9 mouse cellular contexts compared by ENCODE assay signal in genomic region chr7:19809369-19809768, GRCm38 (mm10). TPM values are rescaled to one million over a fixed set of nuclear protein-coding genes. Genes with fewer than 3 reads are reported as not detected.
A peak's percentile ranks its signal among the peaks of the same experiment; 100 is the strongest.
DNase-seq lines count a peak whose midpoint lies in the region; ATAC-seq and TF ChIP-seq lines count a peak whose summit lies in the region.
"Had no signal": no experiment of that assay in that cellular context is flagged by ENCODE, and none has a peak within 500 bp of the region (broad histone marks: within the 10 kb centered on the region; RNA-seq: fewer than 3 reads in every experiment).

No protein-coding gene starts in this region.

- no peak for TF ChIP-seq POLR2A in cortical plate, adult 2 months (IDR thresholded peaks at IDR 0.05; ENCODE audit: extremely low read depth, insufficient read depth, low read length)

- H3K27me3 ChIP-seq in hindbrain, embryonic 10.5 days (ENCODE audit: insufficient read depth, poor library complexity, severe bottlenecking) = peaks cover 64% of the 10 kb centered on the region
- H3K27me3 ChIP-seq in liver, embryonic 12.5 days (replicated peaks) = peaks cover 38% of the 10 kb centered on the region
- H3K27me3 ChIP-seq: Patski had no signal

- H3K4me2 ChIP-seq in liver, embryonic 12.5 days = peak overlapping the region; percentile 57

- H3K9me3 ChIP-seq in hindbrain, embryonic 10.5 days = peaks cover 5% of the 10 kb centered on the region; the same call in 1 of the 2 replicates
- no peaks in the 10 kb centered on the region for H3K9me3 ChIP-seq in liver, embryonic 12.5 days (replicated peaks)

- 2% methylated on average over 27 of the region's 27 CpGs for WGBS in hindbrain, embryonic 10.5 days
- 16% methylated on average over 27 of the region's 27 CpGs for WGBS in liver, embryonic 12.5 days (ENCODE audit: insufficient replicate concordance)

- no peak for TF ChIP-seq CTCF in left cerebral cortex, adult 2 months (IDR thresholded peaks at IDR 0.05)
- no peak for TF ChIP-seq CTCF in cortical plate, adult 2 months (IDR thresholded peaks at IDR 0.05; ENCODE audit: extremely low read depth, insufficient read depth, low read length)

- 0 out of 2 replicates have a peak, but pooled peaks have one; percentile 12 for ATAC-seq in liver, embryonic 12.5 days
- ATAC-seq: Patski had no signal

- H3K36me3 ChIP-seq in hindbrain, embryonic 10.5 days = no peaks in the 10 kb centered on the region
- no peaks in the 10 kb centered on the region for H3K36me3 ChIP-seq in liver, embryonic 12.5 days

- peaks cover 2% of the 10 kb centered on the region; the same call in 1 of the 2 replicates for H3K4me1 ChIP-seq in cortical plate, adult 2 months (ENCODE audit: control insufficient read depth, insufficient read depth, low read length)
- H3K4me1 ChIP-seq in hindbrain, embryonic 10.5 days (replicated peaks) = peaks cover 18% of the 10 kb centered on the region
- H3K4me1 ChIP-seq in liver, embryonic 12.5 days = peaks cover 34% of the 10 kb centered on the region

- intact Hi-C loops in left cerebral cortex, adult 2 months (cut with DNase I) = no loop called here

- no peak overlapping the region for H3K27ac ChIP-seq in left cerebral cortex, adult 2 months
- H3K27ac ChIP-seq in cortical plate, adult 2 months (ENCODE audit: insufficient read depth, low read length) = no peak overlapping the region
- no peak overlapping the region; the same call in 1 of the 2 replicates for H3K27ac ChIP-seq in hindbrain, embryonic 10.5 days
- no peak overlapping the region for H3K27ac ChIP-seq in liver, embryonic 12.5 days

- H3K9ac ChIP-seq in liver, embryonic 12.5 days = no peak overlapping the region

- H3K4me3 ChIP-seq in left cerebral cortex, adult 2 months = peak overlapping the region; percentile 24; the same call in 1 of the 2 replicates
- H3K4me3 ChIP-seq in cortical plate, adult 2 months (ENCODE audit: insufficient read depth, low read length) = peak overlapping the region; percentile 32
- H3K4me3 ChIP-seq in hindbrain, embryonic 10.5 days = peak overlapping the region; percentile 42
- H3K4me3 ChIP-seq in liver, embryonic 12.5 days = no peak overlapping the region

- peak in 1 of 2 experiments; percentile 24 for DNase-seq in left cerebral cortex, adult 2 months (ENCODE audit: extremely low spot score in 1 of 2, low spot score in 2 of 2)
- no peak for DNase-seq in left cerebral cortex, adult 9 months (ENCODE audit: low spot score in 2 of 2)
- DNase-seq in hindbrain, embryonic 10.5 days (ENCODE audit: low spot score) = peak; percentile 31
- no peak for DNase-seq in T-cell, adult 2 months (ENCODE audit: low spot score)
- DNase-seq in urinary bladder, postnatal 25 days (ENCODE audit: low spot score) = no peak
- no peak for DNase-seq in cerebellum, adult 18-20 months

RNA-seq across cellular contexts. Expression of gene Cblc, which starts 12.8 kb away (rescaled TPM):
- total RNA-seq in left cerebral cortex, adult 2 months (2021) = not detected
- not detected in 2 replicates for polyA plus RNA-seq in cortical plate, adult 2 months (2012; rRNA removed)
- 1.2 and 1.8 TPM in 2 replicates for polyA plus RNA-seq in hindbrain, embryonic 10.5 days (2016; fragmentation: Nextera tagmentation; extraction: Ambion mirVana)
- 0.95 and 1.0 TPM in 2 replicates for polyA plus RNA-seq in liver, embryonic 12.5 days (2016; fragmentation: Nextera tagmentation; extraction: Ambion mirVana)

RNA-seq across cellular contexts. Expression of gene Bcl3, which starts 13.2 kb away (rescaled TPM):
- total RNA-seq in left cerebral cortex, adult 2 months (2021) = under 1 TPM; 0.56 to 0.77 TPM
- polyA plus RNA-seq in cortical plate, adult 2 months (2012; rRNA removed) = 0.42 and 0.53 TPM in 2 replicates
- polyA plus RNA-seq in hindbrain, embryonic 10.5 days (2016; fragmentation: Nextera tagmentation; extraction: Ambion mirVana) = 0.60 and 0.78 TPM in 2 replicates
- polyA plus RNA-seq in liver, embryonic 12.5 days (2016; fragmentation: Nextera tagmentation; extraction: Ambion mirVana) = 3.7 and 5.4 TPM in 2 replicates

RNA-seq across cellular contexts. Expression of gene Bcam, which starts 38.6 kb away (rescaled TPM):
- 10 to 100 TPM; 12.2 to 15.1 TPM for total RNA-seq in left cerebral cortex, adult 2 months (2021)
- polyA plus RNA-seq in cortical plate, adult 2 months (2012; rRNA removed) = 23.0 and 24.4 TPM in 2 replicates
- 46.8 and 57.3 TPM in 2 replicates for polyA plus RNA-seq in hindbrain, embryonic 10.5 days (2016; fragmentation: Nextera tagmentation; extraction: Ambion mirVana)
- 11.1 and 11.3 TPM in 2 replicates for polyA plus RNA-seq in liver, embryonic 12.5 days (2016; fragmentation: Nextera tagmentation; extraction: Ambion mirVana)

RNA-seq across cellular contexts. Expression of gene Gm19345, which starts 42.4 kb away (rescaled TPM):
- total RNA-seq in left cerebral cortex, adult 2 months (2021) = 1 to 10 TPM; 1.7 to 2.2 TPM
- 3.0 and 3.9 TPM in 2 replicates for polyA plus RNA-seq in cortical plate, adult 2 months (2012; rRNA removed)
- 0.20 TPM in 1 of 2 replicates, not detected in the other for polyA plus RNA-seq in hindbrain, embryonic 10.5 days (2016; fragmentation: Nextera tagmentation; extraction: Ambion mirVana)
- not detected in 2 replicates for polyA plus RNA-seq in liver, embryonic 12.5 days (2016; fragmentation: Nextera tagmentation; extraction: Ambion mirVana)

RNA-seq across cellular contexts. Expression of gene Ceacam16, which starts 51.7 kb away (rescaled TPM):
- total RNA-seq in left cerebral cortex, adult 2 months (2021) = not detected
- not detected in 2 replicates for polyA plus RNA-seq in cortical plate, adult 2 months (2012; rRNA removed)
- polyA plus RNA-seq in hindbrain, embryonic 10.5 days (2016; fragmentation: Nextera tagmentation; extraction: Ambion mirVana) = not detected in 2 replicates
- not detected in 2 replicates for polyA plus RNA-seq in liver, embryonic 12.5 days (2016; fragmentation: Nextera tagmentation; extraction: Ambion mirVana)
- polyA plus RNA-seq: Patski had no signal
